Mouse (Mus musculus) stomach, embryonic 16.5 days (tissue): ENCODE results near the gene Pbx2. TPM values are rescaled to one million over a fixed set of nuclear protein-coding genes. Genes with fewer than 3 reads are reported as not detected.
"Not testable (repeated sequence)": the region's sequence is repeated elsewhere in the genome, so short reads cannot be mapped to it uniquely, and the experiment has no call there.

Experiments
- ATAC-seq: fragments of 200-750 bp; cut with Nextera tagmentation; 2 replicates; pipeline ENCODE4 v1.8.0; 2017; ENCODE audit warnings: moderate number of reproducible peaks, moderate TSS enrichment; ENCODE audit not compliant: insufficient read depth, low FRiP score
- H3K27ac ChIP-seq: fragments of 300-500 bp; sonication (generic); 2 replicates; pipeline ENCODE4 v1.5.1; 2014; ENCODE audit warnings: low read length
- H3K27me3 ChIP-seq: fragments of 300-500 bp; sonication (generic); 2 replicates; pipeline ENCODE4 v1.6.1; 2014; ENCODE audit warnings: low read length, control low read depth, mixed read lengths; ENCODE audit not compliant: control insufficient read depth, insufficient read depth
- H3K36me3 ChIP-seq: fragments of 300-500 bp; sonication (generic); 2 replicates; pipeline ENCODE4 v1.6.1; 2014; ENCODE audit warnings: low read length; ENCODE audit not compliant: control insufficient read depth, insufficient read depth
- H3K4me1 ChIP-seq: fragments of 300-500 bp; sonication (generic); 2 replicates; pipeline ENCODE4 v1.6.1; 2014; ENCODE audit warnings: low read length, control low read depth, mixed read lengths; ENCODE audit not compliant: control insufficient read depth, insufficient read depth
- H3K4me2 ChIP-seq: fragments of 300-500 bp; sonication (generic); 2 replicates; pipeline ENCODE4 v1.6.1; 2014; ENCODE audit warnings: low read depth, low read length, mixed read lengths
- H3K4me3 ChIP-seq: fragments of 300-500 bp; sonication (generic); replicated peaks from 2 replicates; pipeline ENCODE4 v1.5.1; 2014; ENCODE audit warnings: mild to moderate bottlenecking, low read length
- H3K9ac ChIP-seq: fragments of 300-500 bp; sonication (generic); 2 replicates; pipeline ENCODE4 v1.6.1; 2014; ENCODE audit warnings: low read length
- H3K9me3 ChIP-seq: fragments of 300-500 bp; sonication (generic); replicated peaks from 2 replicates; pipeline ENCODE4 v1.6.1; 2016; ENCODE audit warnings: low read length, control low read depth; ENCODE audit not compliant: control insufficient read depth
- WGBS: fragments of 180-500 bp; shearing (Covaris S2); extraction: QIAGEN DNeasy Blood & Tissue Kit; methylation state at CpG from one replicate; pipeline ENCODE4 v1.1.7; 2014; 5-methylcytosine and 5-hydroxymethylcytosine counted together
- polyA plus RNA-seq: library from polyadenylated mRNA; unstranded; fragments of >200 nt; fragmentation: Nextera tagmentation; extraction: Ambion mirVana; gene quantifications from 2 replicates; pipeline ENCODE4 v1.2.1, GENCODE M21; 2015

Pbx2 gene
- polyA plus RNA-seq, result 6.8 and 8.4 TPM in 2 replicates

GRCm38 (mm10) chr17:34591029-34591993, at the start of gene Pbx2:
Gene Pbx2, plus strand, starts transcription at chr17:34591266.
- H3K27ac ChIP-seq, result peak within 1 kb of the TSS; percentile 99
- peaks cover 14% of the 10 kb centered on the region; the same call in 1 of the 2 replicates for H3K36me3 ChIP-seq
- no peaks in the 10 kb centered on the region for H3K27me3 ChIP-seq
- peaks cover 65% of the 10 kb centered on the region for H3K4me1 ChIP-seq
- no peaks in the 10 kb centered on the region for H3K9me3 ChIP-seq
- H3K4me2 ChIP-seq, result peak within 1 kb of the TSS; percentile 80
- H3K9ac ChIP-seq, result peak within 1 kb of the TSS; percentile 99
- H3K4me3 ChIP-seq, result peak within 1 kb of the TSS; percentile 91
- peak; percentile 7; the same call in 1 of the 2 replicates for ATAC-seq
- WGBS, result 4% methylated on average over 21 of the region's 21 CpGs

DNA sequence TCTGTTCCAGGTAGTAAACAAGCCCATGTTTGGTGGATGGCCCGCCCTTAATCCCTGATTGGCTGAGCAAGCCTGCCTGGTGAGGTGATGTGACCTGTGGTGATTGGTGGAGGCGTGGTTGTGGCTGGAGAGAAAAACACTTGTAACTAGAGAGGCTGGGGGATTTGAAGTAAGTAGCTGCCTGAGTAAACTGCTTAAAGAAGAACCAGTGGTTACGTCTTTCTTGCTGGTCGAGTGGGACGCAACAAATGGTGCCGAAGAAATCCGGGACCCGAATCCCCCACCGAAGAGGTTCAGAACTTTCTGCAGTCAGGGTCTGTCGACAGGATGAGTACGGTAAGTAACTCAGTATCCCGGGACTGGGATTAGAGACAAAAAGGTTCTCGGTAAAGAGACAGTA, 47.5 kb upstream of the Pbx2 start:
- WGBS, result 95% methylated on average over 12 of the region's 13 CpGs

GRCm38 (mm10) chr17:34546797-34547196, 44.3 kb upstream of the Pbx2 start:
- H3K27ac ChIP-seq, result no peak overlapping the region
- H3K27me3 ChIP-seq, result no peaks in the 10 kb centered on the region
- H3K36me3 ChIP-seq, result no peaks in the 10 kb centered on the region
- H3K4me2 ChIP-seq, result no peak overlapping the region
- WGBS, result 85% methylated on average over 1 of the region's 1 CpGs
- H3K4me3 ChIP-seq, result no peak overlapping the region
- H3K9me3 ChIP-seq, result no peaks in the 10 kb centered on the region
- no peak for ATAC-seq
- H3K4me1 ChIP-seq, result no peaks in the 10 kb centered on the region
- no peak overlapping the region for H3K9ac ChIP-seq

More for the DNA sequence above, 47.5 kb upstream of the Pbx2 start:
- H3K27ac ChIP-seq, H3K27me3 ChIP-seq, H3K4me1 ChIP-seq, H3K9me3 ChIP-seq, H3K9ac ChIP-seq, H3K4me2 ChIP-seq, H3K4me3 ChIP-seq, ATAC-seq, H3K36me3 ChIP-seq: not testable (repeated sequence)

GRCm38 (mm10) chr17:34547601-34548000, 43.5 kb upstream of the Pbx2 start:
- Histone ChIP-seq H3K27me3 (no peaks in the 10 kb centered on the region), H3K4me1 (no peaks in the 10 kb centered on the region), H3K27ac (no peak overlapping the region), H3K9me3 (no peaks in the 10 kb centered on the region), H3K4me3 (no peak overlapping the region), H3K36me3 (no peaks in the 10 kb centered on the region), H3K9ac (no peak overlapping the region), H3K4me2 (no peak overlapping the region)
- no peak for ATAC-seq
- WGBS, result 94% methylated on average over 4 of the region's 4 CpGs

- no peaks in the 10 kb centered on the region for H3K36me3 ChIP-seq
- no peaks in the 10 kb centered on the region for H3K4me1 ChIP-seq
- H3K9me3 ChIP-seq, result no peaks in the 10 kb centered on the region
- no peak overlapping the region for H3K4me2 ChIP-seq
- 83% methylated on average over 3 of the region's 3 CpGs for WGBS
- no peak for ATAC-seq
- H3K4me3 ChIP-seq, result no peak overlapping the region
- H3K9ac ChIP-seq, result no peak overlapping the region
- no peaks in the 10 kb centered on the region for H3K27me3 ChIP-seq
- H3K27ac ChIP-seq, result no peak overlapping the region
These were observed 41.9 kb upstream of the Pbx2 start for GRCm38 (mm10) chr17:34549156-34549555.

DNA sequence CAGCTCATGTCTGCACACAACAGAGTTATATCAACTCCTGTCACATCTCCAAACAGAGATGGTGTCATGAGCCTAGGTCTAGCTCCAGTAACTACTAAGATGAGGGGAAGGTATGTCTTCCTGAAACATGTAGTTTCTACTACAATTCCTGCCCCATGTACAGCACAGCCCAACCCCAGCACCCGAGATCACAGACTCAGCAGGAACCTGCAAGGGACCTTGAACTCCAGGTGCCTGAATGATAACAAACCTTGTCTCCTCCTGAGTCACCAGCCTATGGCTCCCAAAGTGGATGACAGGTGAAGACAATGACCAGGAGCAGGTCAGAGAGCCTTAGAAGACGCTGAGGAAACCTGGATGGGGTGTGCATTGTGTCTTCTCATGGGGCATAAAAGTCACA, 41.2 kb upstream of the Pbx2 start:
- WGBS, result 74% methylated on average over 2 of the region's 2 CpGs
- no peak overlapping the region for H3K9ac ChIP-seq
- no peak for ATAC-seq
- H3K27me3 ChIP-seq, result no peaks in the 10 kb centered on the region
- H3K9me3 ChIP-seq, result no peaks in the 10 kb centered on the region
- H3K4me2 ChIP-seq, result no peak overlapping the region
- H3K36me3 ChIP-seq, result no peaks in the 10 kb centered on the region
- no peak overlapping the region for H3K4me3 ChIP-seq
- no peaks in the 10 kb centered on the region for H3K4me1 ChIP-seq
- no peak overlapping the region for H3K27ac ChIP-seq

- H3K27ac ChIP-seq, result no peak overlapping the region
- H3K4me2 ChIP-seq, result no peak overlapping the region
- no peak overlapping the region for H3K4me3 ChIP-seq
- H3K27me3 ChIP-seq, result no peaks in the 10 kb centered on the region
- 14% methylated on average over 5 of the region's 5 CpGs for WGBS
- H3K9ac ChIP-seq, result no peak overlapping the region
- no peak for ATAC-seq
- no peaks in the 10 kb centered on the region for H3K4me1 ChIP-seq
- no peaks in the 10 kb centered on the region for H3K36me3 ChIP-seq
- no peaks in the 10 kb centered on the region for H3K9me3 ChIP-seq
These were observed 35.6 kb upstream of the Pbx2 start for GRCm38 (mm10) chr17:34555483-34555882.

GRCm38 (mm10) chr17:34556406-34556805, 34.7 kb upstream of the Pbx2 start:
- Histone ChIP-seq H3K4me1 (no peaks in the 10 kb centered on the region), H3K27ac (no peak overlapping the region), H3K9me3 (no peaks in the 10 kb centered on the region), H3K4me3 (no peak overlapping the region), H3K9ac (no peak overlapping the region), H3K27me3 (no peaks in the 10 kb centered on the region), H3K36me3 (no peaks in the 10 kb centered on the region), H3K4me2 (no peak overlapping the region)
- 77% methylated on average over 8 of the region's 8 CpGs for WGBS
- ATAC-seq, result no peak

GRCm38 (mm10) chr17:34557411-34557810, 33.7 kb upstream of the Pbx2 start:
- no peak overlapping the region for H3K27ac ChIP-seq
- H3K4me1 ChIP-seq, result no peaks in the 10 kb centered on the region
- no peak overlapping the region for H3K4me3 ChIP-seq
- no peaks in the 10 kb centered on the region for H3K36me3 ChIP-seq
- no peak overlapping the region for H3K4me2 ChIP-seq
- H3K9me3 ChIP-seq, result no peaks in the 10 kb centered on the region
- WGBS, result 65% methylated on average over 11 of the region's 11 CpGs
- no peaks in the 10 kb centered on the region for H3K27me3 ChIP-seq
- ATAC-seq, result no peak
- H3K9ac ChIP-seq, result no peak overlapping the region
